Mouse (Mus musculus): ENCODE results near the gene Efhd1.

DNA sequence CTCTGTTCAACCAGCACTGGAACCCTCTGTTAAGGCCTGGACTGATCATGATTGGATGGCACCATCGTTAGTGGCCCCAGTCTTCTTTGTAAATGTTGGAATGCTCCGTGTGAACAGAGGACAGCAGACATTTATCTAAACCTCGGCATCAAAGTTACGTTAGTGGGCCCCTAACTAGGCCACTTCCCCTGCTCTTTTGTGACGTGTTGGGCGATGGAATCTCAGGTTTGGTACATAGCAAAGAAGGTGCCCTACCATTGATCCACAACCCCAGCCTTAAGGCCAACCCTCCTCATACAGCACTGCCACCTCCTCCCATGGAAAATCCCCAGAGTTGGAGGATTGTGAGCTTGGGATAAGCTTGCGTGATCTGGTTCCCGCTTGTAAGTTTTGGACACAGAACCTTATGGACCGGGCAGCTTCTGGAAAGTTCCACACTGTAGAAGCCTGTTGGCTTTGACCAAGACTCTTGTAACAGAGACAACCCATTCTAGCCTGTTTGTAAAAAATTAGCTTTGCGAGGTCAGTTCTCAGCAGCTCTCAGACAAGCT is 19.3 kb downstream of the Efhd1 start:
- TF ChIP-seq CTCF (IDR thresholded peaks at IDR 0.05; ENCODE audit: borderline replicate concordance, insufficient read depth, low read depth, low read length): no peak
- TF ChIP-seq POLR2A (IDR thresholded peaks at IDR 0.05; ENCODE audit: borderline replicate concordance, insufficient read depth, low read length): no peak
